Mouse (Mus musculus) T-helper 2 cell (primary cell): ENCODE measurements at regions not wholly inside any gene's neighbourhood (a gene's known extent, or its start where the extent isn't known, plus 50 kb on each side); places are given as distances from the start of the nearest gene placed in this dataset.

Source experiments
- in situ Hi-C: fragments of 300-600 bp; cut with MboI, MseI; formaldehyde crosslinking; loops from one replicate; pipeline ENCODE4 v1.15.1; 2025; ENCODE audit warnings: high pct_unique_total_duplicates

GRCm38 (mm10) chrX:129546016-129546415, 203.5 kb upstream of the Diaph2 start:
- in situ Hi-C loops, result no loop called here

DNA sequence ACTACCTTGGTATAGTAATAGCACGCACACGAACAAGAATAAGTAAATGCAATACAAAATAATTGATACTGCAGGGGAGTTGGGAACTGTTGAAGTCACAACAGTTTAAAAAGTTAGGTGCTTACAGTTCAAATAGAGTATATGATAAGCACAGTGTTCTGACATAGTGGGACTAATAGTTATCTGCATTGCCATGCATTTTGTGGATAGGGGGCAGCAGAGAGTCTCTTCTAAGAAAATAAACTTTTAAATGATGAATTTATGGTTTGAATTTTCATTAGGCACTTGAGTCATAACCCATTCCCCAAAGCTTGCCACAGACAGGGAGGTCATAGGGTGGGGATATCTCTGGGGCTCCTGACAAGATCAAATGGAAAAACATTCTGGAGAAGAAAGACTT, 201.9 kb upstream of the Diaph2 start:
- in situ Hi-C loops, result no loop called here

DNA sequence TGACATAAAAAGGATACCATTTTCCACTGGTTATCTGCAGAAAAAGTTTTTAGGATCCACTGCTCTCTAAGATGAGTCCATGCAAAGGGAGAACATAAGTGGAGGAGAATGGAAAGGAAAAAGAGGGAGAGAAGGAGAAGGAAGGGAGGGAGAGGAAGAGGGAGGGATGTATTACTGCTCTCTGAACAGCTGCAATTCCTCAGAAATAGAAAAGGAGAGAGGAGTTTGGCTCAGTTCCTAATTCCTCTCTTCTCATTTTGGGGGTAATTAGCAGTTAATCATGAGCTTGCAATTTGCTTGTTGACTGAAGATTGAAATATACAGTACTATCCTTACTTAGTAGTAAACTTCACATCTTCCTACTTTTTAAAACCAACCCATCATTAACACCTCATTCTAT, 193.5 kb upstream of the Diaph2 start:
- in situ Hi-C loops, result no loop called here

GRCm38 (mm10) chrX:129599491-129599890, 150.1 kb upstream of the Diaph2 start:
- in situ Hi-C loops, result no loop called here

GRCm38 (mm10) chrX:129607842-129608241, 141.7 kb upstream of the Diaph2 start:
- in situ Hi-C loops, result no loop called here

- in situ Hi-C loops, result loop anchor here (10.0 kb wide), 1 partner anchor 147 kb away; no protein-coding TSS in a partner anchor
Measured at GRCm38 (mm10) chrX:129611500-129611899, 138.0 kb upstream of the Diaph2 start.

- in situ Hi-C loops, result no loop called here
Measured at GRCm38 (mm10) chrX:129637016-129637415, 112.5 kb upstream of the Diaph2 start.

- in situ Hi-C loops, result no loop called here
Measured at GRCm38 (mm10) chrX:129645106-129645505, 104.4 kb upstream of the Diaph2 start.

- in situ Hi-C loops, result no loop called here
Measured at GRCm38 (mm10) chrX:129656906-129657305, 92.6 kb upstream of the Diaph2 start.

GRCm38 (mm10) chrX:129690677-129691076, 58.9 kb upstream of the Diaph2 start:
- in situ Hi-C loops, result no loop called here
